Mouse (Mus musculus) intestine, embryonic 14.5 days (tissue): ENCODE results near the gene Fuk. TPM values are rescaled to one million over a fixed set of nuclear protein-coding genes. Genes with fewer than 3 reads are reported as not detected.

Experiments
- ATAC-seq: fragments of 200-750 bp; cut with Nextera tagmentation; replicated peaks from 2 replicates; pipeline ENCODE4 v1.8.0; 2017; ENCODE audit warnings: low read depth, moderate number of reproducible peaks, moderate TSS enrichment, moderate library complexity; ENCODE audit not compliant: low FRiP score, low TSS enrichment
- DNase-seq: peaks from one replicate; pipeline ENCODE4 v3.0.0-alpha.2; 2018; ENCODE audit warnings: low spot score
- H3K27ac ChIP-seq: fragments of 300-500 bp; sonication (generic); 2 replicates; pipeline ENCODE4 v1.5.1; 2014; ENCODE audit warnings: low read depth, mild to moderate bottlenecking, control low read depth
- H3K27me3 ChIP-seq: fragments of 300-500 bp; sonication (generic); replicated peaks from 2 replicates; pipeline ENCODE4 v1.6.1; 2014; ENCODE audit warnings: low read length, control low read depth; ENCODE audit not compliant: control insufficient read depth, insufficient read depth
- H3K36me3 ChIP-seq: fragments of 300-500 bp; sonication (generic); 2 replicates; pipeline ENCODE4 v1.6.1; 2014; ENCODE audit warnings: low read length, control low read depth; ENCODE audit not compliant: control insufficient read depth, insufficient read depth
- H3K4me1 ChIP-seq: fragments of 300-500 bp; sonication (generic); replicated peaks from 2 replicates; pipeline ENCODE4 v1.6.1; 2014; ENCODE audit warnings: low read length, control low read depth, mixed read lengths; ENCODE audit not compliant: control insufficient read depth, insufficient read depth
- H3K4me2 ChIP-seq: fragments of 300-500 bp; sonication (generic); 2 replicates; pipeline ENCODE4 v1.6.1; 2014; ENCODE audit warnings: low read length
- H3K4me3 ChIP-seq: fragments of 300-500 bp; sonication (generic); 2 replicates; pipeline ENCODE4 v1.5.1; 2014; ENCODE audit warnings: low read depth, low read length, control low read depth, mixed read lengths
- H3K9ac ChIP-seq: fragments of 300-500 bp; sonication (generic); 2 replicates; pipeline ENCODE4 v1.6.1; 2014; ENCODE audit warnings: mild to moderate bottlenecking, low read length
- H3K9me3 ChIP-seq: fragments of 300-500 bp; sonication (generic); 2 replicates; pipeline ENCODE4 v1.6.1; 2016; ENCODE audit warnings: low read length, control low read depth; ENCODE audit not compliant: control insufficient read depth
- WGBS: fragments of 180-500 bp; shearing (Covaris S2); extraction: QIAGEN DNeasy Blood & Tissue Kit; methylation state at CpG from one replicate; pipeline ENCODE4 v1.1.7; 2014; 5-methylcytosine and 5-hydroxymethylcytosine counted together
- polyA plus RNA-seq: library from polyadenylated mRNA; unstranded; fragments of >200 nt; fragmentation: Nextera tagmentation; extraction: Ambion mirVana; gene quantifications from 2 replicates; pipeline ENCODE4 v1.2.1, GENCODE M21; 2014

The Fuk gene
- polyA plus RNA-seq, 1 experiment from 2014 or later = 9.6 TPM

DNA sequence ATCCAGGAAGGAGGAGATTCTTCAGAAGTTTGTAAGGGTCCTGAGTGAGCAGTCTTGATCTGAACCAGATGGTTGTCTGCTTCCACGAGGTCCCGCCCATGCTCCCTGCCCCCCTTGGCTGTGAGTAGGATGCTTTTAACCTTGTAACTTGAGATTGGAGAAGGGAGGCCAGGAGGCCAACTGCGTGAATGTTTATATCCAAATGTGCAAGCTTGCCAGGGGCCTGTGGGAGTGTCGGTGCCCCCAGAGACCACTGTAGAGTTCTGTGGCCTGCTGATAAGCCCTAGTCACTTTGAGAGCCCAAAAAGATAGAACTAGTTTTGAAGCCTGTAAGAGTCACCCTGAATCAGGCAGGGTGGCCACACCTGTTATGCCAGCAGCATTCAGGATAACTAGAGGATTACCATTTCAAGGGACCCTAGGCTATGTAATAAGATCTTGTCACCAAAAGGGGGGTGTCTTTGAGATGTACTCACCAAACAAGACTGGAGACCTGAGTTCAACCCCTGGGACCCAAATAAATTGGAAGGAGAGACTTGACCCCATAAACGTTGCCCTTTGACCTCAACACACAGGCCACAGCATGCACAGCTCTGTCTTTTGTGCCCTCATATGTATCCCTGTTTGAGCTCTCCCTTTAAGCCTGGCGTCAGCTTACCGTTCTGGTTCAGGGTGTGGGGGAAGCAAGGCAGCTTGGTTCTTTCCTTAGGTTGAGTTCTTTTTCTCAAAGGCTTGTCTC lies 19.4 kb upstream of the Fuk start:
- WGBS = 21% methylated on average over 7 of the region's 7 CpGs
- no peaks in the 10 kb centered on the region for H3K36me3 ChIP-seq
- no peaks in the 10 kb centered on the region for H3K27me3 ChIP-seq
- H3K9ac ChIP-seq = peak overlapping the region; percentile 81
- peak overlapping the region; percentile 70 for H3K4me3 ChIP-seq
- H3K27ac ChIP-seq = peak overlapping the region; percentile 67
- ATAC-seq = no peak
- DNase-seq = peak; percentile 68
- peak overlapping the region; percentile 61 for H3K4me2 ChIP-seq
- H3K4me1 ChIP-seq = peaks cover 21% of the 10 kb centered on the region
- H3K9me3 ChIP-seq = no peaks in the 10 kb centered on the region

DNA sequence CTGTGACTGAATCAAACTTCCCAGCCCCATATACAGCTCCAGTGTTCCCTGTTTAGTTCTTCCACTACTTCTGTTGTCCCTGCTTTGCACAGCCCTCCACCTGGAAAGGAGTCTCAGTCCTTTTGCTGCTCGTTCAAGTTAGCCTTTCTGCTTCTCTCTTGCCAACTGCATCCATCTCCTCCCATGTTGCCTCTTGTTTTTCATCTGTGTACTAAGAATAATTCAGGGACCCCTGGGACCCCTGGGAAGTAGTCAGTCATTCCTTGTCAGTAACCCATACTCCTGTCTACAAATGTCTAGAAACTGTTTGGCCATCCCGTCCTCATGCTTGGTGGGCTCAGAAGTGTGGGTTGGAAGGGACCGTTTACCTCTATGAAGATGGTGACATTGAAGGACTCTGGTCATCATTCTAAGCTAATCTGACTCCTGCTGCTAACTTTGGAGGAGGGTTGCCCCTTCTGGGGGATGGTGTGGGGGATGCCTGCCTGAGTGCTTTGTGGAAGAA lies 18.5 kb upstream of the Fuk start:
- no peak for ATAC-seq
- H3K4me2 ChIP-seq = peak overlapping the region; percentile 61
- H3K4me3 ChIP-seq = peak overlapping the region; percentile 70
- no peaks in the 10 kb centered on the region for H3K27me3 ChIP-seq
- no peak for DNase-seq
- H3K27ac ChIP-seq = peak overlapping the region; percentile 67
- H3K36me3 ChIP-seq = no peaks in the 10 kb centered on the region
- H3K9me3 ChIP-seq = no peaks in the 10 kb centered on the region
- H3K4me1 ChIP-seq = peaks cover 17% of the 10 kb centered on the region
- peak overlapping the region; percentile 81 for H3K9ac ChIP-seq
- WGBS = 17% methylated on average over 3 of the region's 3 CpGs

DNA sequence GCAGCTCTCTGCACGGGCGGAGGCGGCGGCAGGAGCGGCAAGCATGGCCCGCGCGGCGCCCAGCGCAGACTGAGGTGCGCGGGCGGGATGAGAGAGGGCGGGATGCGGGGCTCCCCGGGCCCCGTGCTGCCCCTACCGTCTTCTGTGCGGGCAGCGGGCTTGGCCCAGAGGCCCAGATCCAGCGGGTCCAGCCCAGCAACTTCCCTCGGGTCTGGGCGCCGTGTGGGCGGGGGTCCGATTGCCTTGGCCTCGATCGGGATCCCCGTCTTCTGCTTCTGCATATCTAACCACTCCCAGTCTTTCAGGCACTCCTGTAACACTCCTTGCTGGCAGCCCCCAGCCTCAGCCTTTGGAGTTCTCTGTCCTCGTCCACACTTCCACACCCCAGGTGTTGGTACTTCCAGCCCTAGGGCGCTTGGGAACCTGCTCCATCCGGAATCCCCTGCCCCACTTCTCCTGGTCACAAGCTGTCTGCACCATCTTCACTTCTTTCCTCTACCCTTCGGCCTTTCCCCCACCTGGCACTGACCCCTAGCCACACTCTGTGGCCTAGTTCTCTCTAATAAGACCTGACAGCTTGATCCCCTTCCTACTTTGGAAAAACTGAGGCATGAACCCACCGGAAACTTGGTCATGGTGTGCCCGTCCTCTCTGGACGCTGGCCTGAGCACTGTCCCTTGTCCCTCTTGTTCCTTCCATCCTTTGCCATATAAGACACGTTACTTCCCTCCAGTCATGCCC lies 17.9 kb upstream of the Fuk start:
- DNase-seq = no peak
- peak overlapping the region; percentile 61 for H3K4me2 ChIP-seq
- no peaks in the 10 kb centered on the region for H3K27me3 ChIP-seq
- H3K36me3 ChIP-seq = no peaks in the 10 kb centered on the region
- H3K9me3 ChIP-seq = no peaks in the 10 kb centered on the region
- WGBS = 3% methylated on average over 35 of the region's 37 CpGs
- peak; percentile 59; the same call in 1 of the 2 replicates for ATAC-seq
- H3K9ac ChIP-seq = peak overlapping the region; percentile 81
- peak overlapping the region; percentile 67 for H3K27ac ChIP-seq
- H3K4me1 ChIP-seq = peaks cover 17% of the 10 kb centered on the region
- peak overlapping the region; percentile 70 for H3K4me3 ChIP-seq

DNA sequence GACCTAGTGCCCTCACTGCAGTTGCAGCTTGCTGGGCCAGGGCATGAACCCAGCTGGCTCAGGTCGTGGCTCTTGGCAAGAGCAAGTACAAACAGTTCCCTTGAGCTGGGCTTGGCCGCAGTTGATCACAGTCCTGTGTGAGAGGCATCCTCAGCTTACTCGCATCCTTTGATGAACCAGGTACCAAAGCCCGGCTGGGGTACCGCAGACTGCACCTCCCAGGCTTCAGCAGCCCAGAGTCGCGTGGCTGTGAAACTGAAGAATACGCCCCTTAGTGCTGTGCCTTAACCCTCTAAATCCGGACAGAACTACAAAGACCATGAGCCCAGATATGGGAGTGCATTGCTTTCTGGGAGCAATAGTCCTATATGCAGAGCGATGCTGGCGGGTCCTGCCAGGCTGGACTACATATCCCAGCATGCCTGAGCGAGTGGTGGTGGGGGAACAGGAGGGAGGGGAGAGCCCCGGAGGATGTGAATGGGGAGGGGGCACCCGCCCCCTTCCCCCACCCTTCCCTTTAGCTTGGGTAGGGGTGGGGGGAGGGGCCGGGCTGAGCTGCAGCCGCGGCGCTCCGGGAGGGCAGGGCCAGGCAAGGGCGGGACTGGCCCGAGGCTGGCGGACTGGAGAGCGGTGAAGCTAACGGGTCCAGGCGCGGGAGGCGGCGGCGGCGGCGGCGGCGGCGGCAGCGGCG lies 17.2 kb upstream of the Fuk start, which contains the start of gene St3gal2:
Gene St3gal2 (plus strand): TSS at position 582 of the 691 bp plus-strand sequence.
- peak within 1 kb of the TSS; percentile 67 for H3K27ac ChIP-seq
- peak within 1 kb of the TSS; percentile 70 for H3K4me3 ChIP-seq
- ATAC-seq = peak; percentile 97
- no peaks in the 10 kb centered on the region for H3K36me3 ChIP-seq
- H3K27me3 ChIP-seq = no peaks in the 10 kb centered on the region
- H3K9me3 ChIP-seq = no peaks in the 10 kb centered on the region
- H3K4me1 ChIP-seq = peaks cover 17% of the 10 kb centered on the region
- peak within 1 kb of the TSS; percentile 61 for H3K4me2 ChIP-seq
- peak within 1 kb of the TSS; percentile 81 for H3K9ac ChIP-seq
- WGBS = under 1% methylated on average over 31 of the region's 36 CpGs
- peak; percentile 88 for DNase-seq

DNA sequence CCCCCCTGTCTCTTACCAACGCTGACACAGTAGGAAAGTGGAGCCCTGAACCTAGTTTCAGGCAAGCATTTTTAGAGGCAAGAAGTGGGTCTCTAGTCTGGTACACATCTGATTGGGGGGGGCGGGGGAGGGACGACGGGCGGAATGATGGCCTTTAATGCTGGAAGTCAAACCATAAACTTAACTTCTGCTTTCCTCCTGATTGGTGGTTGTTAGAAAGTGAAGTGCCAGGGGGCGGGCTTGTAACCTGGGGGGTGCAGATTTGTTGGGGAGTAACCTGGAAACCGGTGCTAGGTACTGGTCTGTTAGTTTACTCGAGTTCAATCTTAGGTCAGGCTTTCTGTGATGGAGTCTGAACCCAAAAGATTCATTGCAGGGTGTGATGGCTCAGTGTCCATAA lies 16.2 kb upstream of the Fuk start:
- Histone ChIP-seq H3K9me3 (no peaks in the 10 kb centered on the region), H3K4me2 (no peak overlapping the region), H3K9ac (no peak overlapping the region), H3K4me3 (no peak overlapping the region), H3K27ac (no peak overlapping the region), H3K36me3 (no peaks in the 10 kb centered on the region), H3K27me3 (no peaks in the 10 kb centered on the region), H3K4me1 (peaks cover 17% of the 10 kb centered on the region)
- ATAC-seq (no peak), DNase-seq (no peak)
- 34% methylated on average over 8 of the region's 8 CpGs for WGBS

DNA sequence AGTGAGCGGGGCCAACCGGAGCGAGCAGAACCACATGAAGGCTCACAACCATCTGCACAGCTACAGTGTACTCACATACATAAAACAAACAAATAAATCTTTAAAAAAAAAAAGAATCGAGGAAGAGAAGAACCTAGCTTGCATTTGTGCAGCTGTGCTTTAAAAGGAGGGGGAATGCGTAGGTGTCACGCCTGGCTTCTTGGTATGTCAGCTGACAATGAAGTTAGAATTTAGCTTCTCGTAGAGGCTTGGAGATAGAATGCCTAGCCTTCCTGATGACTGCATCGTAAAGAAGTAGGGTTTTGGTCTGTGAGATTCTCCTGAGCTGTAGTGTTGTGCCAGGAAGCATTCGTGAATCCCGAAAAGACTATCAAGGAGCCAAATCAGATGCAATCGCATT lies 15.7 kb upstream of the Fuk start:
- Histone ChIP-seq H3K27me3 (no peaks in the 10 kb centered on the region), H3K4me1 (peaks cover 17% of the 10 kb centered on the region), H3K4me2 (no peak overlapping the region), H3K27ac (no peak overlapping the region), H3K9me3 (no peaks in the 10 kb centered on the region), H3K9ac (no peak overlapping the region), H3K4me3 (no peak overlapping the region), H3K36me3 (no peaks in the 10 kb centered on the region)
- ATAC-seq = no peak
- 74% methylated on average over 11 of the region's 11 CpGs for WGBS
- no peak for DNase-seq

DNA sequence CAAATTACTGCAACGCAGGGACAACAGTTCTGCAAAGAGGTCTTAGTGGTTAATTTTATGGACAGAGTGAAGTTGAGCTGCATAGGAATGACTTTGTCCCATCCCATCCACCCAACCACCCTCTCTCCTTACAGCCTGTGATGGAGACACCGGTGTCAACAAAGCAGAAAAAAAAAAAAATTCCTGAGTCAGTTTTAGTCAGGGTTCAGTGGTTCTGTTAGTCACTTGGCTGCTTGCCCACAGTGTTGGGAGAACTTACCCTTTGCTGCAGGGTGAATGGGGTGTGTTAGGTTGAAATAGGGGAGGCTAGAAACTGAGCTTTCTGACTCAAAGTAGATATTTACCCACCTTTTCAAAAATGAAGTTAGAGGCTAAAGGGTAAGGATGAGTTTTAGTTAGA lies 15.1 kb upstream of the Fuk start:
- no peak overlapping the region for H3K9ac ChIP-seq
- 70% methylated on average over 2 of the region's 2 CpGs for WGBS
- no peaks in the 10 kb centered on the region for H3K36me3 ChIP-seq
- no peaks in the 10 kb centered on the region for H3K27me3 ChIP-seq
- DNase-seq (no peak), ATAC-seq (no peak)
- no peak overlapping the region for H3K27ac ChIP-seq
- H3K4me2 ChIP-seq = no peak overlapping the region
- H3K4me3 ChIP-seq = no peak overlapping the region
- peaks cover 17% of the 10 kb centered on the region for H3K4me1 ChIP-seq
- no peaks in the 10 kb centered on the region for H3K9me3 ChIP-seq
